Mouse (Mus musculus): Measurements from ENCODE around the gene Fam160b1. TPM values are rescaled to one million over a fixed set of nuclear protein-coding genes. Genes with fewer than 3 reads are reported as not detected.

Gene Fam160b1
- polyA plus RNA-seq, 1 experiment from 2014 or later, result 12.7 TPM

DNA sequence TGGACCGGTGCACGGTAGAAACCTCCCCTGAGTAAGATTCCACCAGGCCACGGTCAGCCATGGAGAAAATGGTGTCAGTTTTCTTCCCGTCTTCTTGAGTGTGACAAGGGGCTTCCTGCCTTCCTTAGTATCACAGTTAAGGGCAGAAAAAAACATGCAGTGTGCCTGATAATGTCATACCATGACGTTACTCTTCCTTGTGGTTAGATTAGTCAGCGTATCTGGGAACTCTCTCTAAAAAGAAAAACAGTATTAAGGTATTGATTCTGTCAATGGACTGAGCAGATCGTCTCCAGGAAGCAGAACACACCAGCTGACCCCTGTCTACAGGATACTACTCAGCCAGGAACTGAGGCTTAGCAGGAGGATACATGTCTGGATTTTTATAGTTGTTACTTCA lies 36.1 kb downstream of the Fam160b1 start:
- no peak overlapping the region for H3K4me3 ChIP-seq (ENCODE audit: low read depth, low read length)
- H3K4me1 ChIP-seq (ENCODE audit: control insufficient read depth, insufficient read depth, low read length), result no peaks in the 10 kb centered on the region
- WGBS, result 86% methylated on average over 7 of the region's 7 CpGs
- H3K9me3 ChIP-seq (replicated peaks; ENCODE audit: control insufficient read depth, low read length), result no peaks in the 10 kb centered on the region
- H3K27ac ChIP-seq (ENCODE audit: low read depth, low read length), result no peak overlapping the region
- no peak overlapping the region for H3K4me2 ChIP-seq (ENCODE audit: low read length)
- no peaks in the 10 kb centered on the region for H3K36me3 ChIP-seq (ENCODE audit: control insufficient read depth, insufficient read depth, low read length)
- H3K9ac ChIP-seq (ENCODE audit: low read length), result no peak overlapping the region
- no peaks in the 10 kb centered on the region for H3K27me3 ChIP-seq (replicated peaks; ENCODE audit: control insufficient read depth, insufficient read depth, low read length)
- ATAC-seq (no peak), DNase-seq (ENCODE audit: low spot score) (no peak)

GRCm38 (mm10) chr19:57402364-57402763 lies 41.9 kb downstream of the Fam160b1 start:
- no peak overlapping the region for H3K4me2 ChIP-seq (ENCODE audit: low read length)
- ATAC-seq (0 out of 2 replicates have a peak, but pooled peaks have one; percentile 20), DNase-seq (ENCODE audit: low spot score) (peak; percentile 35)
- no peaks in the 10 kb centered on the region for H3K36me3 ChIP-seq (ENCODE audit: control insufficient read depth, insufficient read depth, low read length)
- H3K4me1 ChIP-seq (ENCODE audit: control insufficient read depth, insufficient read depth, low read length), result no peaks in the 10 kb centered on the region
- 63% methylated on average over 6 of the region's 6 CpGs for WGBS
- H3K27me3 ChIP-seq (replicated peaks; ENCODE audit: control insufficient read depth, insufficient read depth, low read length), result no peaks in the 10 kb centered on the region
- no peak overlapping the region for H3K9ac ChIP-seq (ENCODE audit: low read length)
- H3K27ac ChIP-seq (ENCODE audit: low read depth, low read length), result no peak overlapping the region
- H3K9me3 ChIP-seq (replicated peaks; ENCODE audit: control insufficient read depth, low read length), result no peaks in the 10 kb centered on the region
- H3K4me3 ChIP-seq (ENCODE audit: low read depth, low read length), result no peak overlapping the region

- peak overlapping the region; percentile 24; the same call in 1 of the 2 replicates for H3K4me2 ChIP-seq (ENCODE audit: low read length)
- ATAC-seq, result no peak
- 11% methylated on average over 24 of the region's 24 CpGs for WGBS
These were observed 43.4 kb downstream of the Fam160b1 start for GRCm38 (mm10) chr19:57403700-57404501.

DNA sequence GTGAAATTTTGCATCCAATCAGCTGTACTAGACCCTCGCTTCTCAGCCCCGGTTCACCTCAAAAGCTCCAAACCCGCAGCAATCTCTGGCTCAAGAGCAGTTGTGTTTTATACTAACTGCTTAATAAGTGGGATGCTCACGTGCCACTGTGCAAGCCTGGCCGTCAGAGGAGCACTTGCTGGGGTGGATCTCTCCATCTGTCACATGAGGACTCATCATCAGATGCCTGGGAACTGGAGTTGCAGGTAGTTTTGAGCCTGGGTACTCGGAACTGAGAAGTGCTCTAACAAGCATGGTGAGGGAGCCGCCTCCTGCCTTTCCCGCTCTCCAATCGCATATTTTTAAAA lies 44.0 kb downstream of the Fam160b1 start:
- Histone ChIP-seq H3K4me1 (ENCODE audit: control insufficient read depth, insufficient read depth, low read length) (no peaks in the 10 kb centered on the region), H3K27me3 (replicated peaks; ENCODE audit: control insufficient read depth, insufficient read depth, low read length) (no peaks in the 10 kb centered on the region), H3K4me3 (ENCODE audit: low read depth, low read length) (no peak overlapping the region), H3K9me3 (replicated peaks; ENCODE audit: control insufficient read depth, low read length) (no peaks in the 10 kb centered on the region), H3K4me2 (ENCODE audit: low read length) (peak overlapping the region; percentile 24; the same call in 1 of the 2 replicates), H3K9ac (ENCODE audit: low read length) (no peak overlapping the region), H3K36me3 (ENCODE audit: control insufficient read depth, insufficient read depth, low read length) (no peaks in the 10 kb centered on the region), H3K27ac (ENCODE audit: low read depth, low read length) (no peak overlapping the region)
- ATAC-seq, result no peak
- no peak for DNase-seq (ENCODE audit: low spot score)
- 12% methylated on average over 9 of the region's 9 CpGs for WGBS

More at GRCm38 (mm10) chr19:57403700-57404501, 43.4 kb downstream of the Fam160b1 start:
- DNase-seq (ENCODE audit: low spot score), result peak; percentile 63
- H3K36me3 ChIP-seq (ENCODE audit: control insufficient read depth, insufficient read depth, low read length), result no peaks in the 10 kb centered on the region
- H3K4me1 ChIP-seq (ENCODE audit: control insufficient read depth, insufficient read depth, low read length), result no peaks in the 10 kb centered on the region
- no peaks in the 10 kb centered on the region for H3K27me3 ChIP-seq (replicated peaks; ENCODE audit: control insufficient read depth, insufficient read depth, low read length)
- no peak overlapping the region for H3K9ac ChIP-seq (ENCODE audit: low read length)
- H3K27ac ChIP-seq (ENCODE audit: low read depth, low read length), result no peak overlapping the region
- H3K9me3 ChIP-seq (replicated peaks; ENCODE audit: control insufficient read depth, low read length), result no peaks in the 10 kb centered on the region
- no peak overlapping the region for H3K4me3 ChIP-seq (ENCODE audit: low read depth, low read length)

GRCm38 (mm10) chr19:57407947-57408346 lies 47.5 kb downstream of the Fam160b1 start:
- Histone ChIP-seq H3K27ac (ENCODE audit: low read depth, low read length) (no peak overlapping the region), H3K9ac (ENCODE audit: low read length) (no peak overlapping the region), H3K9me3 (replicated peaks; ENCODE audit: control insufficient read depth, low read length) (no peaks in the 10 kb centered on the region), H3K4me2 (ENCODE audit: low read length) (no peak overlapping the region), H3K36me3 (ENCODE audit: control insufficient read depth, insufficient read depth, low read length) (no peaks in the 10 kb centered on the region), H3K27me3 (replicated peaks; ENCODE audit: control insufficient read depth, insufficient read depth, low read length) (no peaks in the 10 kb centered on the region), H3K4me1 (ENCODE audit: control insufficient read depth, insufficient read depth, low read length) (no peaks in the 10 kb centered on the region), H3K4me3 (ENCODE audit: low read depth, low read length) (no peak overlapping the region)
- DNase-seq (ENCODE audit: low spot score) (no peak), ATAC-seq (no peak)
- WGBS, result 88% methylated on average over 1 of the region's 1 CpGs

GRCm38 (mm10) chr19:57411375-57412196 lies 51.1 kb downstream of the Fam160b1 start:
- Histone ChIP-seq H3K4me1 (ENCODE audit: control insufficient read depth, insufficient read depth, low read length) (no peaks in the 10 kb centered on the region), H3K27ac (ENCODE audit: low read depth, low read length) (peak overlapping the region; percentile 33; the same call in 1 of the 2 replicates), H3K36me3 (ENCODE audit: control insufficient read depth, insufficient read depth, low read length) (no peaks in the 10 kb centered on the region), H3K4me2 (ENCODE audit: low read length) (peak overlapping the region; percentile 28), H3K4me3 (ENCODE audit: low read depth, low read length) (no peak overlapping the region), H3K9me3 (replicated peaks; ENCODE audit: control insufficient read depth, low read length) (no peaks in the 10 kb centered on the region), H3K27me3 (replicated peaks; ENCODE audit: control insufficient read depth, insufficient read depth, low read length) (no peaks in the 10 kb centered on the region), H3K9ac (ENCODE audit: low read length) (0 out of 2 replicates have a peak overlapping the region, but pooled peaks have one; percentile 32)
- WGBS, result 51% methylated on average over 29 of the region's 29 CpGs
- DNase-seq (ENCODE audit: low spot score) (peak; percentile 69), ATAC-seq (0 out of 2 replicates have a peak, but pooled peaks have one; percentile 26)

DNA sequence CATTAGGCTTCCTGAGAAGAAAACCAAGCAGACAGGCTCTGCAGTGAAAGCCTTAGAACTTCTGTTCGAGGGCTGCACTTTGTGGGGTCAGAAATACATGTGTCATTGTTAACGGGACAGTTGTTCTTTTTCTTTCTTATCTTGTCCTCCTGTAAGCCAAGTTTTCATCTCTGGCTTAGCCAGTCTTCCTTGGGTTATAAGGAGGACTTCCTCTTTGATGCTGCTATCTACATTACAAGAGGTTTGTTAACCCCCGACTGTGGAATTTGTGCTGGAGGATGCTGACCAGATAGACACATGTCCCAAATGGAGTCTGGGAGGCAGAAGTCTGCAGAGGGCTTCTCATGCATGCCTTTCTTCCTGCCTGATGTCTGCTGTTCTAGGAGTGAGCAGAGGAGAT lies 52.7 kb downstream of the Fam160b1 start:
- no peak for ATAC-seq
- no peaks in the 10 kb centered on the region for H3K9me3 ChIP-seq (replicated peaks; ENCODE audit: control insufficient read depth, low read length)

DNA sequence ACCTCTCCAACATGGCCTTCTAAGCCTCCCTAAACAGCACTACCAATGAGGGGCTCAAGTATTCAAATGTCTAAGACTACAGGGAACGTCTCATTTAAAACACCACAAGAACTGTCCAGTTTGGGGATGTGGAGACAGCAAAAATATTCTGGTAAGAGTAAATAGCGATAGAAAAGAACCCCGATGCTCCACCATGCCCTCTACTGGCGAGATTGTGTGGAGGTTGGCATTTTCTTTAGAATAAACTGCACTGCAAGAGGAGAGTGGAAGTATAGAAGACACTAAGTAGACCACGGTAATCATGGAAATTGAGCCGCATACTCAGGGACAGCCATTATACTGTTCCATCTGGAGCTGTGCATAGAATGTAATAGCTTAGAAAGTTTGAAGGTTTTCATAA lies 53.4 kb downstream of the Fam160b1 start:
- Histone ChIP-seq H3K4me3 (ENCODE audit: low read depth, low read length) (no peak overlapping the region), H3K9ac (ENCODE audit: low read length) (no peak overlapping the region), H3K27me3 (replicated peaks; ENCODE audit: control insufficient read depth, insufficient read depth, low read length) (no peaks in the 10 kb centered on the region), H3K9me3 (replicated peaks; ENCODE audit: control insufficient read depth, low read length) (no peaks in the 10 kb centered on the region), H3K4me2 (ENCODE audit: low read length) (no peak overlapping the region), H3K27ac (ENCODE audit: low read depth, low read length) (no peak overlapping the region), H3K4me1 (ENCODE audit: control insufficient read depth, insufficient read depth, low read length) (no peaks in the 10 kb centered on the region), H3K36me3 (ENCODE audit: control insufficient read depth, insufficient read depth, low read length) (no peaks in the 10 kb centered on the region)
- DNase-seq (ENCODE audit: low spot score) (no peak), ATAC-seq (no peak)
- WGBS, result 83% methylated on average over 6 of the region's 6 CpGs

More for the DNA sequence above, 52.7 kb downstream of the Fam160b1 start:
- H3K4me2 ChIP-seq (ENCODE audit: low read length), result no peak overlapping the region
- H3K4me3 ChIP-seq (ENCODE audit: low read depth, low read length), result no peak overlapping the region
- H3K27me3 ChIP-seq (replicated peaks; ENCODE audit: control insufficient read depth, insufficient read depth, low read length), result no peaks in the 10 kb centered on the region
- no peak overlapping the region for H3K27ac ChIP-seq (ENCODE audit: low read depth, low read length)
- H3K36me3 ChIP-seq (ENCODE audit: control insufficient read depth, insufficient read depth, low read length), result no peaks in the 10 kb centered on the region
- no peaks in the 10 kb centered on the region for H3K4me1 ChIP-seq (ENCODE audit: control insufficient read depth, insufficient read depth, low read length)
- no peak overlapping the region for H3K9ac ChIP-seq (ENCODE audit: low read length)
- DNase-seq (ENCODE audit: low spot score), result no peak
- WGBS, result 92% methylated on average over 3 of the region's 3 CpGs
